Mouse (Mus musculus) kidney, adult 11 months (tissue): ENCODE results near the gene Cckbr.

ENCODE experiments used
- DNase-seq: peaks from one replicate; pipeline ENCODE4 v3.0.0; 2022

Gene Cckbr

DNA sequence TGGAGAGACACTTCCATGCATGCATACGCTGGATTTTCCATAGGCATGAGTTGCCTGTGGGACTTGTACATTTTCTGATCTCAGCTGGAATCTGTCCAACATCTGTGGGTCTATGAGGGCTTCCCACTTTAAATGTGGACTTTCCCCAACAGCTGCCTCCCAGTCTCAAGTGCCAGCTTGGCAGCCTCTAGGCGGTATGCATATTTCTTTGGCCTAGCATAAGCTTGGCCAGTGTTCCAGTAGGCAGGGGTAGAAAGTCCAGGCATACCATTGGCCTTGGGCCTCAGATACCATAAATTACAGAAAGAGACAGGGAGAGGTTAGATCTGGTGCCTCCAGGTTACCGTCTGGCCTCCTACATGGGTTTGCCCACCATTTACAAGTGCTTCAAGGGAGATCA, 72.3 kb downstream of the Cckbr start:
- DNase-seq: no peak

DNA sequence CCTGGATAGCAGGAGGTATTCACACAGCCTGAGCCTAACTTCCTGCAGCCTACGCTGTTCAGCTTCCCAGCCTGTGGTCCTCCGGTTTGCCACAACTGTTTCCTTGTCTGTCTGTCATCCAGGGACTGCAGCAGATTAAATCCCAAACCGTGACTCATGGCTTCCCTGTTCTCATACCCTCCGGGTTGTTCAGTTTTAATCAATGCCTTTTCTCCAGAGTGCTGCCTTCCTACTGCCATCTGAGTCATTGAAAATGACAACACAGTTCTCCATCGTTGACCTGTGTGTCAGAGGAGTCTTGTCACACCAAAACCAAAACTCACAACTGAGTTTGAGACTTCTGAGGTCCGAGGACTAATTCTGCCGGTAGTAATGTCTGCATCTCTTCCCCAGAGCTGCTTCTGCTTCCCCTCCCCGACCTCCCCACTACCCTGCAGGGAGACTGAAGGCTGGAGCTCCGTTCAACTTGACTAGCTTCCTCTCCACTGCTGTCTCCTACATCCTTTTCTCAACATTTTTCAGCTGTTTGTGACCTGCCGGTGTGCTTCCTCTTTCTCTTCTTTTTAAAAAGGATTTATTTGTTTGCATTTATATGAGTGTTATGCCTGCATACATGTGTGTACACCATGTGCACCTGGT, 73.4 kb downstream of the Cckbr start:
- DNase-seq: no peak

DNA sequence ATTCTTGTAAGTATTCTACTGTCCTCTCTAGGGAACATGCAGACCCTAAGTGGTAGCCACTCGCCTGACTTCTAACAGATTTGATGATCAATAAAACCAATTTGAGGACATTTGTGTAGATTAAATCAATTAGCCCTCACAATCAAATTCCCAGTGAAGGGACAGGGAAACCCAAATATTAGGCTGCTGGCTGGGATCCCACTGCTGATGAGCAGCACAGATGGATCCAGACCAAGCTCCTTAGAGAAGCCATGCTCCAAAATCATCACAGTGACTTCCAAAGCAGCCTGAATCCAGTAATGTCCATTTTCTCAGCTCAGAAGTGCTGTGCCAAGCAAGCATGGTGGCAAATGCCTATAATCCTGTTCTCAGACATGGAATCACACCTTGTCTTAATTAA, 74.1 kb downstream of the Cckbr start:
- no peak for DNase-seq

DNA sequence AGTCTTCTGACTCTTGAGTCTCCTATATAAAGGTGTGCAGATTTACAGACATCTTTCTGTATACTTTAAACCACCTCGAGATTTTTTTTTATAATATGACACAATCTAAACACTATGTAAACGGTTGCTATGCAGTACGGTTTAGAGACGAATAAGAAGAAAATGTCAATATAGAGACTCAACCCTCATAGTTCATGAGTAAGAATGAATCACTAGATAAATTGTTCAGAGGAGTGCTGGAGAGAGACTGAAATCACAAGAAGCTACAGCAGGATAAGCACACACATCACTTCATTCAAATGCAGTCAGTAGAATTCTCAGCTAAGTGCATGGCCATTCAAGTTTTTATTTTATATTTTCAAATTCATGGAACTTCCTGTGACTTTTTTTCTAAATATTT, 76.5 kb downstream of the Cckbr start:
- no peak for DNase-seq

DNA sequence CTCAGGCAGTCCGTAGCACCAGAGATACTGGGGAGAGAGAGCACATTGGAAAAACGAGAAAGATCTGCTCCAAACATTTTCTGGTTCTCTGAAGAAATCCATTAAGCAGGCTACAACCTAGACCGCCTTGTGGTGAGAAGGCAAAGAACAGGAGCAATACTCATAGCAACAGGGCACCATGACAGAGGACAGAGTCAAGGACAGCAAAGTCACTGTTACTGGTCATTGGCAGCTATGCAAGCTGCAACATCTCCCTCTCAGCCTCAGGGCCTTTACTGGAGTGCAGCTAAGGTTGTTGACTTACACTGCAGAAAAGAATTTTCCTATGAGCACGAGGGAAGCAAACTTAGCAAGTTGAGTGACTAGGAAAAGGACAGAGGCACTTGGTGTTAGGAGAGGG, 81.7 kb downstream of the Cckbr start:
- no peak for DNase-seq

DNA sequence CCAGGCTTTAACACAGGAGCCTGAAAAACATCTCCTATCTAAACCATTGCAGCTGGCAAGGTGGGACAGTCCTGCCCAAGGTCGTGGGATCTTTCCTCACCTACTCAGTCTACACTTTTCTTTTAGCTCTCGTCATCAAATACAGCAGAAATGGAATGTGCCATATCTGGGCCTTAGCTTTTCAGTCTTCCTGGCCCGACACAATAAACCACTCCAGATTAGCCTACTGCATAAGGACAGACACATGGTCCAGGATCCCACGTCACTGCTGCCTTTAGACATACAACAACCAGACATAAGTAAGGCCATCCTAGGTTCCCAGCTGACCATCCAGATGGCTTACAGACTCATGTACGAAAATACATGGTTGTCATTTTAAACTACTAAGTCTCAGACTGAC, 84.6 kb downstream of the Cckbr start:
- DNase-seq: no peak

DNA sequence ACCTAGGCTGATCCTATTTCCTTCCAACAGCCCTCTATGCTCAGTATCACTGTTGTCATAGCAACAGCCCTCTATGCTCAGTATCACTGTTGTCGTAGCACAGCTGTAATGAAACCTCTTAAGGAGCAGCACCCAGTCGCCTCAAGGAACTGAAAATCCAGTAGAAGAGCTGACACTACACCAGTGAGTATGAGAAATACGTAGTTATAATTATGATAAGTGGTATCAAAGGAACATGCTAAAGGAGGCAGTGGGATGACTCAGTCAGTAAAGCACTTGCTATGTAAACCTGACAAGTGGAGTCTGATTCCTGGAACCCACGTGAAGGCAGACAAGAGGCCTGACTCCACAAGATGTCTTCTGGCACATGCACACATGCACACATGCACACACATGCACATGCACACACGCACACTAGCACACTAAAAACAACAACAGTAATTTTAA, 88.3 kb downstream of the Cckbr start:
- DNase-seq: no peak

DNA sequence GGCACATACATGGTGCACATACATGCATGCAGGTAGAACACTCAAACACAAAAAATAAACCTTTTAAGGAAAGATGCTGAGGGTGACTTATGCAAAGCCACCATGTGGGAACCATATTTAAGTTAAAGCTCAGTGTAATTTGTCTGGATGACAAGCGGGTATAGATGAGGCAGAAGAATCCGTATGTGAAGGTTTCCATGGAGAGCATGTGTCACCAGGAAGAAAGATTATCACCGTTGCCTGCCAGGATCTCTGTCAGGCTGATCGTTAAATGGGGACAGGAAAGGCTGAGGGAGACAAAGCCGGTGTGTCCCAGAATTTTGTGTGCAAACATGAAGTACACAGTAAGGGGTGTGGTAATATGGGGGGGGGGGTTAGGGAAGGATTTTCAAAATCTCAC, 89.0 kb downstream of the Cckbr start:
- DNase-seq: no peak

DNA sequence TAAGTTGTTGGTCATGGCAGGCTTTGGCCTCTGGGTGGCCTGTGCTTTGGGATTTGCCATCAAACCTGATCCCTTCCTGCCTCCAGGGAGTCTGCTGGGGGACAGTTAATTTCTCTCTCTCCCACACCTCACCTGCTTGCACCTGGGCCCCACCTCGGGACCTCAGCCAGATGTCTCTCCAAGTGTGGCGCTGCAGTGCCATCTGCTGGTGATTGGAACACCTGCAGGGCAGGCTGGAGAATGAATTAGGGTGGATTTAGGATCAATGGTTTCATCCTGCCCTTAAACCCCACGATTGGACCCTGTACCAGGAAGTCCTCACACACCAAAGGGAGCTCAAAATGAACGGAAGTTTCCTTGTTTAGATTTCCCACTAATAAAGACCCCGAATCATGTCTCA, 89.6 kb downstream of the Cckbr start:
- DNase-seq: peak; percentile 38

DNA sequence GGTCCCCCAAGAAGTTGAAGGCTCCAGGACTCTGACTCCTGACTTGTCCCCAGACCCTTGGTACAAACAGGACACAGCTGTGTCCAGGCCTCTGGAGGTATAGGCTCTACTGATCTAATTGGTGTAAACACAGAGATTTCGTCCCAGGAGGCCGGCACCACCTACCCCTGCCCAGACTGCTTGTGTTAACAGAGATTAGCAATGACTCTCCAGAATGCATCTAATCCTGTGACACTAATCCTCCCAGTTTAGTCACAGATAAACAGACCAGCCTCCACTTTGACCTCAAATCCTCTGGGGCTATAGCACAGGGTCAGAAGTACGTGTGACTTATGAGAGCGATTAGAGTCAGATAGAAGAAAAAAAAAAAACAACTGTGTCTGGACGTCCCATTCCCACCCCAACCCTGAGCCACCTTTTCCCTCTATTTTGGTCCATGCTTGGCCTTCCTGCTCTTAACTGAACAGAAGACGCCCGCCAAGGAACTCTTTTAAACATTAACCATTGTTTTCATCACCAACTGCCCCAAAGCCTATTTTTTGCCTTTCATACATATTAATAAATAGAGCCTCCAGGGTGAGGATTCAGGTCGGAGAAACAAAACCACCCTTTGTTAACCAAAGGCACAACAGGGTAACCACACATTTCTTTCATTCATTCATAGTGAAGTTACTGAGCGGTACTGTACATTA, 91.3 kb downstream of the Cckbr start:
- DNase-seq: no peak

DNA sequence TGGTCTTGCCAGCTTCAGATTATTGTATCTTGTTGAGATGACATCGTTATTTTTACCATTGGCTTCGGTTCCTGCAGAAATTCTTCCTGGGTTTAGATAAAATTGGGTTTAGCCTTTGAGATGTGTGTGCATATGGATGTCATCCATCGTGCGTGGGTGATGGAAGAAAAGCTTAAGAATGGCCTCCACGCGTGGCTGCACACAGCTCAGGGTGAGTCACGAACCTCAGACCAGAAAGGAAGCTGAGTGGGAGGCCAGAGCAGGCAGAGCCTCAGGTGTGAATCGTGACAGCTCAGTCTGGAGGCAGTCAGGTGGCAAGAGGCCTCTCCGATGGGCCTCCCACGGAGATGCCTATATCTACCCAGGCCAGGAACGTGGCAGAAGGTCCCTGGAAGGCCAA, 93.8 kb downstream of the Cckbr start:
- DNase-seq: no peak

DNA sequence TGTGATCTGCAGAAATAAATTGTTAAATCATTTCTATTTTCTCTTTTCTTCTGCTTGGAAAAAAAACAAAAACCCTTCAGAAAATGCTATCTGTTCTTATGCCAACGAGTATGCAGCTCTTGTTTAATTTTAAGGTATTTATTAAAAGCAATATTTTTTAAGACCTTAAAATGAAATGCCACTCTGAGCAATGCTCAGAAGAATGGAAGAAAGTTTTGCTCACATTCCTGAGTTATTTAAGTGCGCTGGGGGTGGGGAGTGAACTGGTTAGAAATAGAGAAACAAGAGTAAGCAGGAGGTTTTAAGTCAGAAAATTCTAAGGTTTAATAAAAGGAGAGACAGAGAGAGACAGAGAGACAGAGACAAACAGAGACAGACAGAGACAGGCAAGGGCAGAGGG, 94.2 kb downstream of the Cckbr start:
- no peak for DNase-seq

DNA sequence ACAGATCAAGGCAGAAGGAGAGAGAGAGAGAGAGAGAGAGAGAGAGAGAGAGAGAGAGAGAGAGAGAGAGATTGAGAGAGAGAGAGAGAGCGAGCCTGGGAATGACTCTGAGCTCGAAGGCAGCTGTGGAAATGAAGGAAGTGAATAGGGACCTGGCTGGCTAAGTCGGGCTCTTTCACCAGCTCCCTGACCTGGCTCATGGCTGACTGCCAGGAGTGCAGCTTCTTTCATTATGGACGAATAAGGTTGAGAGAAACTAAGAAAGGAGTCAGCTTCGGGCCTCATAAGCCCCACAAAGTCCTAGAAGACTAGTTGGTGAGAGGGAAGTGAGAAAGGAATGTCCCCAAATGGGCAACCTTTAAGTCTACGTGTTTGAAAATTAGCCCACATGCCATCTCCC, 94.7 kb downstream of the Cckbr start:
- no peak for DNase-seq
